Mouse (Mus musculus) CH12.LX (cell line): ENCODE data around the gene Scp2.

ENCODE experiments used
- CHD2 ChIP-seq: IDR thresholded peaks from 2 replicates; pipeline ENCODE4 v1.6.1; 2011; ENCODE audit warnings: low read length, improper control_type of control experiment
- CTCF ChIP-seq, 2 experiments: IDR thresholded peaks in 1 of 2; conservative IDR thresholded peaks in 1 of 2; 2 replicates each; pipeline ENCODE4 v1.5.1; 2011 to 2012; ENCODE audit warnings: low read depth in 2 of 2, low read length in 2 of 2, improper control_type of control experiment in 1 of 2, inconsistent platforms in 1 of 2, mild to moderate bottlenecking in 1 of 2, moderate library complexity in 1 of 2
- EP300 ChIP-seq: IDR thresholded peaks from 2 replicates; pipeline ENCODE4 v1.6.1; 2011; ENCODE audit warnings: low read length, improper control_type of control experiment
- JUND ChIP-seq: conservative IDR thresholded peaks from 2 replicates; pipeline ENCODE4 v1.6.1; 2011; ENCODE audit warnings: low read depth, low read length, improper control_type of control experiment
- KAT2A ChIP-seq: IDR thresholded peaks from 2 replicates; pipeline ENCODE4 v1.6.1; 2012; ENCODE audit warnings: low read length, improper control_type of control experiment, inconsistent platforms; ENCODE audit not compliant: insufficient replicate concordance
- MAX ChIP-seq: IDR thresholded peaks from 2 replicates; pipeline ENCODE4 v1.6.1; 2011; ENCODE audit warnings: low read length, improper control_type of control experiment
- MYC ChIP-seq: IDR thresholded peaks from 2 replicates; pipeline ENCODE4 v1.6.1; 2011; ENCODE audit warnings: low read depth, mild to moderate bottlenecking, improper control_type of control experiment, low read length
- NRF1 ChIP-seq: IDR thresholded peaks from 2 replicates; pipeline ENCODE4 v1.6.1; 2014; ENCODE audit warnings: low read depth, mild to moderate bottlenecking, inconsistent platforms, low read length, improper control_type of control experiment, moderate library complexity
- POLR2A ChIP-seq: IDR thresholded peaks from 2 replicates; pipeline ENCODE4 v1.6.1; 2011; ENCODE audit warnings: low read depth, mild to moderate bottlenecking, improper control_type of control experiment, low read length
- TBP ChIP-seq: conservative IDR thresholded peaks from 2 replicates; pipeline ENCODE4 v1.6.1; 2011; ENCODE audit warnings: low read depth, low read length, improper control_type of control experiment
- ZKSCAN1 ChIP-seq: IDR thresholded peaks from 2 replicates; pipeline ENCODE4 v1.6.1; 2012; ENCODE audit warnings: low read depth, inconsistent platforms, low read length, improper control_type of control experiment, borderline replicate concordance

DNA sequence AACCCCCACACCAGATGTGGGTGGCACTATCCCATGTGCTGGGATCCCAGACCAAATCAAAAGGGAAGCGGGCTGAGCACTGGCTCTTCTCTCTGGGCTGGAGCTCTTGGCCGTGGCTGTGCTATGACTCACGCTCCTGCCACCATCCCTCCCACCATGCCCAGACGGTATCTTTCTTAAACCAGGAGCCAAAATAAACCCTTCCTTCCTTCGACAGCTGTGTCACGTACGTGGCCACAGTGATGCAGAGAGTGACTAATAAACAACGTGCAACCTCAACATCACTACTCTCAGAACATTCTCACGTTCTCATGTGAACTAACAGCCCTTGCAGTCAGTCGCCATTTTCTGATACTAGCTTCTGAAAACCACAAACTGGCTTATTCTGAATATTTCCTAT, 86.6 kb downstream of the Scp2 start:
- no peak for TF ChIP-seq POLR2A
- TF ChIP-seq EP300, result no peak
- no peak for TF ChIP-seq MYC
- TF ChIP-seq JUND, result no peak
- no peak for TF ChIP-seq MAX
- TF ChIP-seq CHD2, result no peak
- no peak for TF ChIP-seq TBP
- no peak for TF ChIP-seq ZKSCAN1
- no peak for TF ChIP-seq CTCF (conservative IDR thresholded peaks at IDR 0.05 in 1 of 2, IDR thresholded peaks at IDR 0.05 in 1 of 2; ENCODE audit: low read depth in 2 of 2, low read length in 2 of 2)
- no peak for TF ChIP-seq KAT2A
- no peak for TF ChIP-seq NRF1
